Mouse (Mus musculus) bone marrow, adult 2 months (tissue): ENCODE results near the gene Tbl3. TPM values are rescaled to one million over a fixed set of nuclear protein-coding genes. Genes with fewer than 3 reads are reported as not detected.
A peak's percentile ranks its signal among the peaks of the same experiment; 100 is the strongest.
"Not testable (repeated sequence)": the region's sequence is repeated elsewhere in the genome, so short reads cannot be mapped to it uniquely, and the experiment has no call there.

Source experiments
- H3K27ac ChIP-seq: fragments of 200-500 bp; 2 replicates; pipeline ENCODE4 v1.5.1; 2012; ENCODE audit warnings: low read depth, mild to moderate bottlenecking, control low read depth, inconsistent platforms, low read length; ENCODE audit not compliant: control insufficient read depth, poor library complexity, insufficient read depth
- H3K4me1 ChIP-seq: fragments of 200-500 bp; 2 replicates; pipeline ENCODE4 v1.6.1; 2011; ENCODE audit warnings: low read length; ENCODE audit not compliant: control insufficient read depth, insufficient read depth
- H3K4me3 ChIP-seq: fragments of 200-500 bp; replicated peaks from 2 replicates; pipeline ENCODE3; 2011; ENCODE audit warnings: mild to moderate bottlenecking, low read depth, low read length, control low read depth; ENCODE audit not compliant: control insufficient read depth
- CTCF ChIP-seq: fragments of 200-500 bp; IDR thresholded peaks from 2 replicates; pipeline ENCODE4 v1.5.1; 2011; ENCODE audit warnings: low read length, control low read depth; ENCODE audit not compliant: control insufficient read depth, insufficient read depth
- POLR2A ChIP-seq: fragments of 200-500 bp; IDR thresholded peaks from 2 replicates; pipeline ENCODE4 v1.6.1; 2011; ENCODE audit warnings: low read depth, mild to moderate bottlenecking, control low read depth, low read length, borderline replicate concordance; ENCODE audit not compliant: control insufficient read depth
- WGBS: fragments of 180-500 bp; shearing (Covaris S2); methylation state at CpG from one replicate; pipeline ENCODE4 v1.1.7; 2018; 5-methylcytosine and 5-hydroxymethylcytosine counted together
- polyA plus RNA-seq: library from polyadenylated mRNA; stranded (reverse); fragments of >200 nt; gene quantifications from 2 replicates; pipeline ENCODE4 v1.2.4, GENCODE M21; 2011; ENCODE audit warnings: low replicate concordance; ENCODE audit not compliant: missing spikeins, insufficient read depth, insufficient read length

The Tbl3 gene
- polyA plus RNA-seq, 1 experiment: 28.1 TPM

GRCm38 (mm10) chr17:24723122-24723880, 15.8 kb upstream of the Tbl3 start:
- TF ChIP-seq CTCF (no peak), POLR2A (no peak)

GRCm38 (mm10) chr17:24722220-24722924, 14.9 kb upstream of the Tbl3 start:
- Histone ChIP-seq H3K4me1 (no peaks in the 10 kb centered on the region; the same call in 1 of the 2 replicates), H3K27ac (no peak overlapping the region), H3K4me3 (no peak overlapping the region)
- 64% methylated on average over 13 of the region's 13 CpGs for WGBS
- TF ChIP-seq CTCF (no peak), POLR2A (no peak)

More at GRCm38 (mm10) chr17:24723122-24723880, 15.8 kb upstream of the Tbl3 start:
- H3K4me3 ChIP-seq: peak overlapping the region; percentile 94
- 0 out of 2 replicates have a peak overlapping the region, but pooled peaks have one; percentile 57 for H3K27ac ChIP-seq
- H3K4me1 ChIP-seq: no peaks in the 10 kb centered on the region; the same call in 1 of the 2 replicates
- WGBS: 2% methylated on average over 12 of the region's 12 CpGs

- H3K4me1 ChIP-seq, H3K27ac ChIP-seq: not testable (repeated sequence)
- 46% methylated on average over 7 of the region's 7 CpGs for WGBS
- peak overlapping the region; percentile 13 for H3K4me3 ChIP-seq
These were observed 14.0 kb upstream of the Tbl3 start for GRCm38 (mm10) chr17:24721383-24721955.

GRCm38 (mm10) chr17:24720616-24721015, 13.2 kb upstream of the Tbl3 start:
- not testable (repeated sequence) for H3K27ac ChIP-seq, H3K4me1 ChIP-seq
- WGBS: 2% methylated on average over 11 of the region's 11 CpGs
- peak overlapping the region; percentile 48 for H3K4me3 ChIP-seq

GRCm38 (mm10) chr17:24719494-24720222, 12.2 kb upstream of the Tbl3 start:
- Histone ChIP-seq H3K4me1 (no peaks in the 10 kb centered on the region; the same call in 1 of the 2 replicates), H3K27ac (peak overlapping the region; percentile 72), H3K4me3 (peak overlapping the region; percentile 77)
- under 1% methylated on average over 61 of the region's 61 CpGs for WGBS
- TF ChIP-seq POLR2A: peak; percentile 94; the same call in 1 of the 2 replicates
- no peak for TF ChIP-seq CTCF

GRCm38 (mm10) chr17:24718938-24719337, 11.5 kb upstream of the Tbl3 start:
- 65% methylated on average over 5 of the region's 5 CpGs for WGBS
- H3K27ac ChIP-seq, H3K4me3 ChIP-seq, H3K4me1 ChIP-seq: not testable (repeated sequence)

- 81% methylated on average over 4 of the region's 4 CpGs for WGBS
- no peak for TF ChIP-seq CTCF
- TF ChIP-seq POLR2A: no peak
- Histone ChIP-seq H3K4me1 (no peaks in the 10 kb centered on the region), H3K27ac (no peak within 1 kb of the TSS), H3K4me3 (no peak within 1 kb of the TSS)
These were observed 10.5 kb upstream of the Tbl3 start, which contains the start of the genes Rnf151 and Rps2 for GRCm38 (mm10) chr17:24717943-24718342. Gene Rnf151 (minus strand): TSS chr17:24718063. Gene Rps2 (plus strand): TSS chr17:24718116.

- WGBS: 93% methylated on average over 15 of the region's 15 CpGs
- no peaks in the 10 kb centered on the region for H3K4me1 ChIP-seq
- H3K4me3 ChIP-seq: no peak overlapping the region
- TF ChIP-seq POLR2A (no peak), CTCF (no peak)
- H3K27ac ChIP-seq: no peak overlapping the region
These were observed 8.8 kb upstream of the Tbl3 start for GRCm38 (mm10) chr17:24716166-24716682.
